In genomic region chr12:103989857-103990256, GRCm38 (mm10) we compare ENCODE assay signal across 33 mouse cellular contexts. TPM values are rescaled to one million over a fixed set of nuclear protein-coding genes. Genes with fewer than 3 reads are reported as not detected.
DNase-seq lines count a peak whose midpoint lies in the region; ATAC-seq and TF ChIP-seq lines count a peak whose summit lies in the region.
"Had no signal": no experiment of that assay in that cellular context is flagged by ENCODE, and none has a peak within 500 bp of the region (broad histone marks: within the 10 kb centered on the region; RNA-seq: fewer than 3 reads in every experiment).

TSS of gene Serpina11 (minus strand) at chr12:103989957.

- no peaks in the 10 kb centered on the region for H3K36me3 ChIP-seq in liver, embryonic 13.5 days
- H3K36me3 ChIP-seq in liver, embryonic 16.5 days (ENCODE audit: control insufficient read depth, insufficient read depth) = no peaks in the 10 kb centered on the region
- H3K36me3 ChIP-seq: embryonic facial prominence, embryonic 12.5 days; embryonic facial prominence, embryonic 15.5 days; G1E; hindbrain, embryonic 12.5 days; hindbrain, embryonic 15.5 days had no signal

- TF ChIP-seq POLR2A in bone marrow, adult 2 months (IDR thresholded peaks at IDR 0.05; ENCODE audit: borderline replicate concordance, control insufficient read depth, low read depth, low read length) = no peak

- H3K4me2 ChIP-seq in liver, embryonic 13.5 days = 0 out of 2 replicates have a peak within 1 kb of the TSS, but pooled peaks have one; percentile 19
- peak within 1 kb of the TSS; percentile 27 for H3K4me2 ChIP-seq in liver, embryonic 16.5 days (ENCODE audit: low read depth, low read length)
- H3K4me2 ChIP-seq: embryonic facial prominence, embryonic 12.5 days; embryonic facial prominence, embryonic 15.5 days; heart, embryonic 11.5 days; hindbrain, embryonic 12.5 days; hindbrain, embryonic 15.5 days had no signal

- H3K27me3 ChIP-seq in liver, embryonic 13.5 days = no peaks in the 10 kb centered on the region
- no peaks in the 10 kb centered on the region for H3K27me3 ChIP-seq in liver, embryonic 16.5 days (ENCODE audit: control insufficient read depth, insufficient read depth, low read depth, low read length)
- H3K27me3 ChIP-seq: embryonic facial prominence, embryonic 12.5 days; embryonic facial prominence, embryonic 15.5 days; hindbrain, embryonic 15.5 days; Patski had no signal

- peaks cover 6% of the 10 kb centered on the region for H3K4me1 ChIP-seq in bone marrow, adult 2 months (ENCODE audit: control insufficient read depth, insufficient read depth, low read length)
- H3K4me1 ChIP-seq in liver, embryonic 13.5 days (replicated peaks) = peaks cover 4% of the 10 kb centered on the region
- H3K4me1 ChIP-seq in liver, embryonic 16.5 days (ENCODE audit: control insufficient read depth, low read depth, low read length) = peaks cover 4% of the 10 kb centered on the region; the same call in 1 of the 2 replicates
- H3K4me1 ChIP-seq: embryonic facial prominence, embryonic 12.5 days; embryonic facial prominence, embryonic 15.5 days; hindbrain, embryonic 12.5 days; hindbrain, embryonic 15.5 days had no signal

- no peak within 1 kb of the TSS for H3K9ac ChIP-seq in liver, embryonic 13.5 days
- no peak within 1 kb of the TSS for H3K9ac ChIP-seq in liver, embryonic 16.5 days (ENCODE audit: low read depth, low read length)
- H3K9ac ChIP-seq: embryonic facial prominence, embryonic 12.5 days; embryonic facial prominence, embryonic 15.5 days; forebrain, postnatal 0 days; hindbrain, embryonic 12.5 days; hindbrain, embryonic 15.5 days had no signal

- H3K9me3 ChIP-seq in liver, embryonic 13.5 days (replicated peaks) = no peaks in the 10 kb centered on the region
- no peaks in the 10 kb centered on the region for H3K9me3 ChIP-seq in liver, embryonic 16.5 days (replicated peaks; ENCODE audit: control insufficient read depth, low read length)
- H3K9me3 ChIP-seq: embryonic facial prominence, embryonic 12.5 days; embryonic facial prominence, embryonic 15.5 days; hindbrain, embryonic 12.5 days; hindbrain, embryonic 15.5 days had no signal

- no peak within 1 kb of the TSS for H3K4me3 ChIP-seq in bone marrow, adult 2 months (replicated peaks; ENCODE audit: control insufficient read depth, low read depth, low read length)
- no peak within 1 kb of the TSS for H3K4me3 ChIP-seq in liver, embryonic 13.5 days (replicated peaks)
- no peak within 1 kb of the TSS for H3K4me3 ChIP-seq in liver, embryonic 16.5 days (ENCODE audit: low read depth, low read length)
- H3K4me3 ChIP-seq: embryonic facial prominence, embryonic 12.5 days; embryonic facial prominence, embryonic 15.5 days; gastrocnemius, adult 2 months; hindbrain, embryonic 12.5 days; hindbrain, embryonic 15.5 days had no signal

- WGBS in bone marrow, adult 2 months = 71% methylated on average over 6 of the region's 6 CpGs
- 64% methylated on average over 6 of the region's 6 CpGs for WGBS in liver, embryonic 13.5 days (ENCODE audit: insufficient replicate concordance)
- 61% methylated on average over 6 of the region's 6 CpGs for WGBS in liver, embryonic 16.5 days (ENCODE audit: insufficient replicate concordance)

- peak within 1 kb of the TSS; percentile 74 for H3K27ac ChIP-seq in bone marrow, adult 2 months (ENCODE audit: control insufficient read depth, insufficient read depth, low read depth, low read length, poor library complexity)
- peak within 1 kb of the TSS; percentile 70 for H3K27ac ChIP-seq in liver, embryonic 13.5 days
- H3K27ac ChIP-seq in liver, embryonic 16.5 days (ENCODE audit: low read length) = peak within 1 kb of the TSS; percentile 83
- H3K27ac ChIP-seq: embryonic facial prominence, embryonic 12.5 days; embryonic facial prominence, embryonic 15.5 days; gastrocnemius, adult 2 months; hindbrain, embryonic 12.5 days; hindbrain, embryonic 15.5 days had no signal

- TF ChIP-seq CTCF in bone marrow, adult 2 months (IDR thresholded peaks at IDR 0.05; ENCODE audit: control insufficient read depth, insufficient read depth, low read length) = no peak

- DNase-seq in adrenal gland, postnatal 10 days = no peak
- DNase-seq in adrenal gland, adult 18-20 months (ENCODE audit: low spot score in 2 of 2) = no peak
- no peak for DNase-seq in liver, embryonic 13.5 days
- DNase-seq in urinary bladder, adult 2 months (ENCODE audit: low spot score) = no peak
- no peak for DNase-seq in left cerebral cortex, adult 8-10 months (ENCODE audit: low spot score in 2 of 2)
- DNase-seq in neural tube, embryonic 10.5 days (ENCODE audit: extremely low spot score, low spot score) = no peak
- DNase-seq: adrenal gland, adult 2 months; adrenal gland, postnatal 36 days; cerebellum, adult 18-20 months; cerebellum, adult 9-10 months; cerebellum, postnatal 14 days; forebrain, postnatal 0 days; gastrocnemius, adult 2 months; gastrocnemius, postnatal 14 days; heart, adult 11 months had no signal

- ATAC-seq in liver, embryonic 13.5 days (ENCODE audit: low read depth) = no peak
- 0 out of 2 replicates have a peak, but pooled peaks have one; percentile 17 for ATAC-seq in liver, embryonic 16.5 days (ENCODE audit: low read depth)
- ATAC-seq: forebrain, embryonic 14.5 days; forebrain, postnatal 0 days; Patski had no signal

RNA-seq across cellular contexts. Expression of gene Serpina11, which starts in this region (rescaled TPM):
- total RNA-seq in adrenal gland, postnatal 10 days (2021) = 10 to 100 TPM; 15.8 to 45.3 TPM
- total RNA-seq in adrenal gland, adult 18-20 months (2021) = not detected
- 1.4 TPM in 1 of 2 replicates, not detected in the other for polyA plus RNA-seq in bone marrow, adult 2 months (2011; ENCODE audit: insufficient read depth, insufficient read length, low replicate concordance, missing spikeins)
- polyA plus RNA-seq in liver, embryonic 13.5 days (2015; fragmentation: Nextera tagmentation; extraction: Ambion mirVana) = 5.0 and 5.4 TPM in 2 replicates
- polyA plus RNA-seq in liver, embryonic 16.5 days (2015; fragmentation: Nextera tagmentation; extraction: Ambion mirVana) = 23.6 and 23.7 TPM in 2 replicates
- polyA plus RNA-seq in urinary bladder, adult 2 months (2012; rRNA removed) = not detected in 2 replicates
- total RNA-seq in left cerebral cortex, adult 8-10 months (2022) = under 1 TPM in 1 of 4 experiments, not detected in 3; 0.26 TPM
- total RNA-seq: adrenal gland, postnatal 36 days; common myeloid progenitor, adult 5-6 weeks; forebrain, postnatal 0 days; G1E; gastrocnemius, adult 2 months; gastrocnemius, postnatal 14 days; heart, postnatal 25 days; hematopoietic stem cell, adult 5-6 weeks had no signal
- polyA plus RNA-seq: brain, embryonic 14.5 days; embryonic facial prominence, embryonic 12.5 days; embryonic facial prominence, embryonic 15.5 days; forebrain, embryonic 11.5 days; forebrain, embryonic 14.5 days; forebrain, postnatal 0 days; frontal cortex, adult 2 months; G1E; heart, embryonic 14.5 days; heart, postnatal 0 days; hindbrain, embryonic 12.5 days; hindbrain, embryonic 15.5 days; Patski had no signal

Comparison
In these comparisons a context has a peak if more than half of its experiments do, and no peak if none do; other contexts are left out.
1. RNA of gene Serpina11 (total RNA-seq): 15.8 to 45.3 TPM in adrenal gland, postnatal 10 days; not detected in adrenal gland, adult 18-20 months and 0.26 TPM in left cerebral cortex, adult 8-10 months; every median in the first group is over 10 times any median in the second.
2. Peak in every context shown above with its lines, with median percentiles within 50 percentile points of each other: H3K27ac ChIP-seq.